Mouse (Mus musculus) E14TG2a.4 (cell line): Measurements from ENCODE around the gene Zfp672.

Source experiments
- CTCF ChIP-seq: conservative IDR thresholded peaks from 2 replicates; pipeline ENCODE4 v1.5.1; 2014; ENCODE audit warnings: low read length
- NANOG ChIP-seq: IDR thresholded peaks from 2 replicates; pipeline ENCODE4 v1.6.1; 2014; ENCODE audit warnings: borderline replicate concordance, low read length, mixed read lengths
- POU5F1 ChIP-seq: IDR thresholded peaks from 2 replicates; pipeline ENCODE4 v1.6.1; 2014; ENCODE audit warnings: low read length, borderline replicate concordance

DNA sequence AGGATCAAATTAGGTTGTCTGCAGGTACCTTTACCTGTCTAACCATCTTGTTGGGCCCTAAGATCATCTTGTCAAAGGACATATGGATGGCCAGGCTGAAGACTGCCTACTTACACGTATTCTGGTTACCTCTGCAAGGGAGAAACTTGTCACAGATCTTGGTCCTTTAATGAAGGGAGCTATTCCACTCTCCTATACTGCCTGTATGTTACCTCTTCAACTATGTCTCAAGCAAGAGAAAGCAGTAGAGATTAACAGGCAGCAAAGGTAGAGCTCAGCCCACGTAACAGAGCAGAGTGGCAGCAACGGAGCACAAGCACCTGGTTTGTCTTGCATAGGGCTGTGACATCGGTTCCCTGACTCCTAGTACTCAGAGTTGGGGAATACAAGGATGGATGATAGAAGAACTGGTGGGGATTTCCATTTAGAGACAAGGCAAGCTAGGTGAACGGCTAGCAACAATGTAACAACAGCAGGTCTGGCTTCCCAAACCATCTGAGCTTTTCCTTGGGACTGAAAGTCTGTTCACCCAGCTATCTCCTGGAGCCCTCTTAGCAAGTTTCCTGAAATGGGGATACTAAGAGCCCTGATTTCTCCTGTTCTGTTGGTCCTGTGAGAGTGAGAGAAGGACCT, 14.5 kb downstream of the Zfp672 start:
- TF ChIP-seq CTCF = no peak
- no peak for TF ChIP-seq NANOG
- no peak for TF ChIP-seq POU5F1
